Mouse (Mus musculus) lung, postnatal 14 days (tissue): ENCODE data around the gene Lgals3bp.
"Not testable (repeated sequence)": the region's sequence is repeated elsewhere in the genome, so short reads cannot be mapped to it uniquely, and the experiment has no call there.

ENCODE experiments used
- DNase-seq: peaks from one replicate; pipeline ENCODE4 v3.0.0; 2021

Lgals3bp gene

GRCm38 (mm10) chr11:118399891-118400565 lies 1.9 kb downstream of the Lgals3bp start:
- no peak for DNase-seq

GRCm38 (mm10) chr11:118397806-118398530 lies 3.9 kb downstream of the Lgals3bp start:
- DNase-seq: no peak

- DNase-seq: no peak
These were observed 7.4 kb downstream of the Lgals3bp start for GRCm38 (mm10) chr11:118394538-118394937.

GRCm38 (mm10) chr11:118393991-118394390 lies 7.9 kb downstream of the Lgals3bp start:
- DNase-seq: no peak

GRCm38 (mm10) chr11:118387816-118388215 lies 14.1 kb downstream of the Lgals3bp start:
- not testable (repeated sequence) for DNase-seq

GRCm38 (mm10) chr11:118379251-118380009 lies 22.5 kb downstream of the Lgals3bp start:
- DNase-seq: peak; percentile 94

- DNase-seq: no peak
These were observed 23.2 kb downstream of the Lgals3bp start for GRCm38 (mm10) chr11:118378656-118379055.

- not testable (repeated sequence) for DNase-seq
These were observed 25.6 kb downstream of the Lgals3bp start for GRCm38 (mm10) chr11:118376323-118376722.

GRCm38 (mm10) chr11:118375881-118376280 lies 26.0 kb downstream of the Lgals3bp start:
- DNase-seq: no peak

GRCm38 (mm10) chr11:118375461-118375860 lies 26.4 kb downstream of the Lgals3bp start:
- DNase-seq: no peak

GRCm38 (mm10) chr11:118375006-118375405 lies 26.9 kb downstream of the Lgals3bp start:
- no peak for DNase-seq

- no peak for DNase-seq
These were observed 27.4 kb downstream of the Lgals3bp start for GRCm38 (mm10) chr11:118374506-118374905.

GRCm38 (mm10) chr11:118372641-118373040 lies 29.3 kb downstream of the Lgals3bp start:
- no peak for DNase-seq

- no peak for DNase-seq
These were observed 30.0 kb downstream of the Lgals3bp start for GRCm38 (mm10) chr11:118371876-118372275.

GRCm38 (mm10) chr11:118369657-118370056 lies 32.2 kb downstream of the Lgals3bp start:
- DNase-seq: no peak

GRCm38 (mm10) chr11:118369251-118369650 lies 32.6 kb downstream of the Lgals3bp start:
- no peak for DNase-seq

- DNase-seq: peak; percentile 54
These were observed 33.6 kb downstream of the Lgals3bp start for GRCm38 (mm10) chr11:118368330-118368729.

GRCm38 (mm10) chr11:118366559-118366958 lies 35.3 kb downstream of the Lgals3bp start:
- no peak for DNase-seq

GRCm38 (mm10) chr11:118366108-118366507 lies 35.8 kb downstream of the Lgals3bp start:
- DNase-seq: peak; percentile 7

GRCm38 (mm10) chr11:118365171-118365570 lies 36.7 kb downstream of the Lgals3bp start:
- peak; percentile 39 for DNase-seq

- DNase-seq: no peak
These were observed 37.9 kb downstream of the Lgals3bp start for GRCm38 (mm10) chr11:118364021-118364420.

- DNase-seq: peak; percentile 67
These were observed 38.8 kb downstream of the Lgals3bp start for GRCm38 (mm10) chr11:118362971-118363518.

GRCm38 (mm10) chr11:118362501-118362900 lies 39.4 kb downstream of the Lgals3bp start:
- peak; percentile 37 for DNase-seq
